Mouse (Mus musculus) stomach, embryonic 16.5 days (tissue): ENCODE data around the gene Lars2. TPM values are rescaled to one million over a fixed set of nuclear protein-coding genes. Genes with fewer than 3 reads are reported as not detected.

ENCODE experiments used
- ATAC-seq: fragments of 200-750 bp; cut with Nextera tagmentation; 2 replicates; pipeline ENCODE4 v1.8.0; 2017; ENCODE audit warnings: moderate number of reproducible peaks, moderate TSS enrichment; ENCODE audit not compliant: insufficient read depth, low FRiP score
- H3K27ac ChIP-seq: fragments of 300-500 bp; sonication (generic); 2 replicates; pipeline ENCODE4 v1.5.1; 2014; ENCODE audit warnings: low read length
- H3K27me3 ChIP-seq: fragments of 300-500 bp; sonication (generic); 2 replicates; pipeline ENCODE4 v1.6.1; 2014; ENCODE audit warnings: low read length, control low read depth, mixed read lengths; ENCODE audit not compliant: control insufficient read depth, insufficient read depth
- H3K36me3 ChIP-seq: fragments of 300-500 bp; sonication (generic); 2 replicates; pipeline ENCODE4 v1.6.1; 2014; ENCODE audit warnings: low read length; ENCODE audit not compliant: control insufficient read depth, insufficient read depth
- H3K4me1 ChIP-seq: fragments of 300-500 bp; sonication (generic); 2 replicates; pipeline ENCODE4 v1.6.1; 2014; ENCODE audit warnings: low read length, control low read depth, mixed read lengths; ENCODE audit not compliant: control insufficient read depth, insufficient read depth
- H3K4me2 ChIP-seq: fragments of 300-500 bp; sonication (generic); 2 replicates; pipeline ENCODE4 v1.6.1; 2014; ENCODE audit warnings: low read depth, low read length, mixed read lengths
- H3K4me3 ChIP-seq: fragments of 300-500 bp; sonication (generic); replicated peaks from 2 replicates; pipeline ENCODE4 v1.5.1; 2014; ENCODE audit warnings: mild to moderate bottlenecking, low read length
- H3K9ac ChIP-seq: fragments of 300-500 bp; sonication (generic); 2 replicates; pipeline ENCODE4 v1.6.1; 2014; ENCODE audit warnings: low read length
- H3K9me3 ChIP-seq: fragments of 300-500 bp; sonication (generic); replicated peaks from 2 replicates; pipeline ENCODE4 v1.6.1; 2016; ENCODE audit warnings: low read length, control low read depth; ENCODE audit not compliant: control insufficient read depth
- WGBS: fragments of 180-500 bp; shearing (Covaris S2); extraction: QIAGEN DNeasy Blood & Tissue Kit; methylation state at CpG from one replicate; pipeline ENCODE4 v1.1.7; 2014; 5-methylcytosine and 5-hydroxymethylcytosine counted together
- polyA plus RNA-seq: library from polyadenylated mRNA; unstranded; fragments of >200 nt; fragmentation: Nextera tagmentation; extraction: Ambion mirVana; gene quantifications from 2 replicates; pipeline ENCODE4 v1.2.1, GENCODE M21; 2015

The Lars2 gene
- polyA plus RNA-seq, 1 experiment from 2014 or later, result 882 TPM

- Histone ChIP-seq H3K4me3 (no peak overlapping the region), H3K27me3 (no peaks in the 10 kb centered on the region), H3K4me1 (peaks cover 23% of the 10 kb centered on the region), H3K9ac (no peak overlapping the region), H3K4me2 (no peak overlapping the region), H3K27ac (peak overlapping the region; percentile 61), H3K9me3 (no peaks in the 10 kb centered on the region), H3K36me3 (no peaks in the 10 kb centered on the region)
- peak; percentile 61; the same call in 1 of the 2 replicates for ATAC-seq
- 42% methylated on average over 4 of the region's 4 CpGs for WGBS
Observed at GRCm38 (mm10) chr9:123506270-123507146, 139.8 kb downstream of the Lars2 start.

- Histone ChIP-seq H3K27me3 (no peaks in the 10 kb centered on the region), H3K36me3 (no peaks in the 10 kb centered on the region), H3K9me3 (no peaks in the 10 kb centered on the region), H3K4me1 (peaks cover 23% of the 10 kb centered on the region), H3K9ac (no peak overlapping the region), H3K27ac (no peak overlapping the region), H3K4me3 (no peak overlapping the region), H3K4me2 (no peak overlapping the region)
- whole genome bisulfite sequencing, result 88% methylated on average over 2 of the region's 2 CpGs
- ATAC-seq, result no peak
Observed at GRCm38 (mm10) chr9:123507380-123507779, 140.7 kb downstream of the Lars2 start.

GRCm38 (mm10) chr9:123508986-123509385, 142.3 kb downstream of the Lars2 start:
- Histone ChIP-seq H3K4me2 (no peak overlapping the region), H3K27me3 (no peaks in the 10 kb centered on the region), H3K9me3 (no peaks in the 10 kb centered on the region), H3K9ac (no peak overlapping the region), H3K36me3 (no peaks in the 10 kb centered on the region), H3K27ac (no peak overlapping the region), H3K4me1 (peaks cover 23% of the 10 kb centered on the region), H3K4me3 (no peak overlapping the region)
- WGBS, result 90% methylated on average over 2 of the region's 2 CpGs
- no peak for ATAC-seq

- H3K27ac ChIP-seq, result peak overlapping the region; percentile 42; the same call in 1 of the 2 replicates
Observed at GRCm38 (mm10) chr9:123509638-123510604, 143.2 kb downstream of the Lars2 start.

GRCm38 (mm10) chr9:123510926-123511325, 144.2 kb downstream of the Lars2 start:
- H3K27me3 ChIP-seq, result no peaks in the 10 kb centered on the region
- H3K27ac ChIP-seq, result no peak overlapping the region
- no peaks in the 10 kb centered on the region for H3K9me3 ChIP-seq
- no peak for ATAC-seq
- no peaks in the 10 kb centered on the region for H3K36me3 ChIP-seq
- no peak overlapping the region for H3K9ac ChIP-seq
- 92% methylated on average over 5 of the region's 5 CpGs for WGBS
- H3K4me3 ChIP-seq, result no peak overlapping the region
- peaks cover 13% of the 10 kb centered on the region for H3K4me1 ChIP-seq
- H3K4me2 ChIP-seq, result no peak overlapping the region

More at GRCm38 (mm10) chr9:123509638-123510604, 143.2 kb downstream of the Lars2 start:
- Histone ChIP-seq H3K9me3 (no peaks in the 10 kb centered on the region), H3K4me2 (no peak overlapping the region), H3K36me3 (no peaks in the 10 kb centered on the region), H3K27me3 (no peaks in the 10 kb centered on the region), H3K4me1 (peaks cover 23% of the 10 kb centered on the region), H3K4me3 (no peak overlapping the region), H3K9ac (peak overlapping the region; percentile 21; the same call in 1 of the 2 replicates)
- no peak for ATAC-seq
- whole genome bisulfite sequencing, result 63% methylated on average over 8 of the region's 8 CpGs

Other genes with a start within 250 kb of the Lars2 start
- 1.8 and 2.5 TPM in 2 replicates for gene Clec3b, start 216.0 kb upstream of the Lars2 start, polyA plus RNA-seq
- 14.5 and 18.6 TPM in 2 replicates for gene Cdcp1, start 150.9 kb upstream of the Lars2 start, polyA plus RNA-seq
- gene Tmem158, start 106.2 kb upstream of the Lars2 start, polyA plus RNA-seq, result 4.1 and 4.4 TPM in 2 replicates
- 48.8 and 49.6 TPM in 2 replicates for gene Limd1, start 111.8 kb downstream of the Lars2 start, polyA plus RNA-seq
- 63.6 and 65.4 TPM in 2 replicates for gene Sacm1l, start 162.8 kb downstream of the Lars2 start, polyA plus RNA-seq